Mouse (Mus musculus): ENCODE measurements at regions not wholly inside any gene's neighbourhood (a gene's known extent, or its start where the extent isn't known, plus 50 kb on each side); places are given as distances from the start of the nearest gene placed in this dataset.

DNA sequence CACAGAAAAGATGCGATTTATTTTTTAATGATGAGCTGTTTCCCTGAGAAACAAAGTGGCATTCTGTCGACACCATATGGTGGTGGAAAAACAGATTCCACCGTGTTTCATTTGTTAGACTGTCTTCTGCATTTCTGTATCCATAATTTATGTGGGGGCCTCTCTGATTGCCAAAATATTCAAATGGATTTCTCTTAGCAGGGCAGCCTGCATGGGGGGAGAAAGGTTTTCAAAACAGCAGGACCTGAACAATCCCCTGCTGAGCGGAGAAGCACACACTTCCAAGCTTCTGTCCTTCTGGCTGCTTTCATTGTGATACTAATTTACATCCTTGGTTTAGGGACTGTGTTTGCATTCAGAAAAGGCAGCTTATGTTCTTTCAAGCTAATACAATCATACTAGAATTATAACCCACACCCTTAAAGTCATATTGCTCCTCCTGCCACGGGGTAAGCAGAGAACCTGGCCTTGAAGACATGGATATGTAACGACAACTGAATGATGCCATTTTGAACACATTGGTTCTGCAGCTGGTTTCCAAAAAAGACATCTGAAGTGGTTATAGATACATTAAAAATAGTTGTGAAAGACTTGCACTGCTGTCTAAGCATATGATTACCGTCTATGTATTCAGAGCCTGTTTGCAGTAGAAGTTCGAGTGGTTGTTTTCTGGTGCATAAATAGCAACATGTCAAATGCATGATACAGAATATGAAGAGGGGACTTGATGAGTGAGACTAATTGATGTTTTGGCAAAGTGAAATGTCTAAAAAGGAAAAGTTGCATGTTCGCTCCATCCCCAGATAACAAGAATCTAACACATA is 671.6 kb upstream of the Klhl29 start:
- Histone ChIP-seq H3K36me3 (no peaks in the 10 kb centered on the region), H3K9me3 (replicated peaks) (no peaks in the 10 kb centered on the region), H3K27me3 (no peaks in the 10 kb centered on the region), H3K4me1 (no peaks in the 10 kb centered on the region), H3K4me2 (replicated peaks) (no peak overlapping the region), H3K4me3 (replicated peaks) (no peak overlapping the region), H3K27ac (replicated peaks) (no peak overlapping the region), H3K9ac (no peak overlapping the region)
- ATAC-seq (ENCODE audit: insufficient number of reproducible peaks, low FRiP score, low TSS enrichment, low read depth) = no peak
- 56% methylated on average over 9 of the region's 9 CpGs for WGBS

DNA sequence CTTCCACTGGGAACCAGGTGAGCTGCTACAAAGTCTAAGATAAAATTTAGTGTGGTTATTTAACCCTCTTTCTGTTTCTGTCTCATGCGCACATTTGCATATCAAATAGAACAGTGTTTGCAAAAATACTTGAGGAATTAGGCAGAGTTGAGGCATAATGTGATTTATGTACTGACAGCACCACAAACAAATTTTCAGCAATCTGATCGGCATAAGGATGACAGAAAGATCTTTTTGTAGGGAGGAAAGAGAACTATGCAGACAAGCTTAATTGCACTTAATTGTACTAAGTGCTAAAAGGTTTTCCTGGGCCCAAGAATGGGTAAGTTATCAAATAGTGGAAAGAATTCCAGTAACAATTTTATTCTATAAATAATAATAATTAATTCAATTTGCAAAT is 670.6 kb upstream of the Klhl29 start:
- ATAC-seq (ENCODE audit: insufficient number of reproducible peaks, low FRiP score, low TSS enrichment, low read depth) = no peak

DNA sequence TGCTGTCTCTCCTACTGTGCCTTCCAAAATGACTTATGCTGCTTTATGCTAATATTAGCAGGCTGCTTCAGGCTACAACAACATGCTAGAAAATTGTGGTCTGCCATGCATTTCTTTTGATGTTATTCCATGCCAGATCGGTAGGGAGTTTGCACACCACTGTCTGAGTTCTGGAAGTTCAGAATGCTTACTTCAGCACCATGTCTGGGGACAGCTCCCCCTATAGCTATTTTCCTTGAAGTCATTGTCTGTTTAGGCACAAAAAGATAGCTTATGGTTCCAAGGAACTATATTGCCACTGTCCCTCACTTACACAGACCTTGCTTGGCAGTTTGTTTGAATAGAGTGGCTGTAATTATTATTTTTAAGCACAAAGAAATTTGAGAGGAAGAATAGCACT is 666.8 kb upstream of the Klhl29 start:
- no peak for ATAC-seq (ENCODE audit: insufficient number of reproducible peaks, low FRiP score, low TSS enrichment, low read depth)
- Histone ChIP-seq H3K4me2 (replicated peaks) (no peak overlapping the region), H3K27ac (replicated peaks) (no peak overlapping the region), H3K4me1 (no peaks in the 10 kb centered on the region), H3K4me3 (replicated peaks) (no peak overlapping the region), H3K9me3 (replicated peaks) (no peaks in the 10 kb centered on the region), H3K36me3 (no peaks in the 10 kb centered on the region), H3K27me3 (no peaks in the 10 kb centered on the region), H3K9ac (no peak overlapping the region)
- WGBS = 16% methylated on average over 1 of the region's 1 CpGs

More for the DNA sequence above, 670.6 kb upstream of the Klhl29 start:
- Histone ChIP-seq H3K4me2 (replicated peaks) (no peak overlapping the region), H3K4me3 (replicated peaks) (no peak overlapping the region), H3K9me3 (replicated peaks) (no peaks in the 10 kb centered on the region), H3K36me3 (no peaks in the 10 kb centered on the region), H3K27me3 (no peaks in the 10 kb centered on the region), H3K4me1 (no peaks in the 10 kb centered on the region), H3K9ac (no peak overlapping the region), H3K27ac (replicated peaks) (no peak overlapping the region)
- 79% methylated on average over 2 of the region's 2 CpGs for WGBS

DNA sequence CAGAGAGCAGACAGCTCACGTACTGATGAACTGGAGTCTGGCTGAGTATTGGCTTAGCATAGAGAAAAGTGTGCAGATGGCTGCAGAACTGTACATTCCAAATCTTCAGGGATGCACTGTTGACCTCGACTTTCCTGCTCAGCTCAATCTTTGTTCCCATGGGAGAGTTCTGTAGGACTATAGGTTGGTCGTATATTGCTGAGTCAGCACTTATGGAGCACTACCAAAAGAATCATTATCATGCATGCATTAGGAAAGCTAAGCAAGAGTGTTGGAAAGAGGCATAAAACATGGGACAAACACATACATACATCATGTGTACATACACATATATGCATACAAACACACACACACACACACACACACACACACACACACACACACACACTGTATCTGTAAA is 648.6 kb upstream of the Klhl29 start:
- no peaks in the 10 kb centered on the region for H3K9me3 ChIP-seq (replicated peaks)
- no peaks in the 10 kb centered on the region for H3K4me1 ChIP-seq
- no peak overlapping the region for H3K9ac ChIP-seq
- H3K4me3 ChIP-seq (replicated peaks) = no peak overlapping the region
- WGBS = 72% methylated on average over 3 of the region's 3 CpGs
- H3K4me2 ChIP-seq (replicated peaks) = no peak overlapping the region
- ATAC-seq (ENCODE audit: insufficient number of reproducible peaks, low FRiP score, low TSS enrichment, low read depth) = no peak
- H3K27ac ChIP-seq (replicated peaks) = no peak overlapping the region
- no peaks in the 10 kb centered on the region for H3K36me3 ChIP-seq
- no peaks in the 10 kb centered on the region for H3K27me3 ChIP-seq

DNA sequence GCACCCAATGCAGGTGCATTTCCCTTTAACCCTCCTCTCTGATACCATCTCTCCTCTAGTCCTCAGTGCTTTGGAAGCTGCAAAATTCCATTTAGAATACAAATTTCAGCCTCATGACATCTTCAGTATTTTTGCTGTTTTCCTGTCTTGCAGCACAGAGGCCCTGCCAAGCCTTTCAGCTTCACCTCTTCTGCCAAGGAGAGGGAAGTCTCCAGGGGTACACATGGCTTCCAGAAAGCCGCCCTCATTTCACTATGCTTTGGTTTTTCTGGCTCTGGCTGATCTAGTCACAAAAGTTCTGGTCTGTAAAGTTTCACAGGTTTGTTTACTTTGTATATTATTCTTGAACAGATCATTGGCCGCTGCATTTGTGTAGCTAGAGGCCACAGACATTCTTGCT is 647.0 kb upstream of the Klhl29 start:
- Histone ChIP-seq H3K9ac (no peak overlapping the region), H3K4me2 (replicated peaks) (no peak overlapping the region), H3K4me1 (no peaks in the 10 kb centered on the region), H3K27me3 (no peaks in the 10 kb centered on the region), H3K9me3 (replicated peaks) (no peaks in the 10 kb centered on the region), H3K4me3 (replicated peaks) (no peak overlapping the region), H3K36me3 (no peaks in the 10 kb centered on the region), H3K27ac (replicated peaks) (no peak overlapping the region)
- ATAC-seq (ENCODE audit: insufficient number of reproducible peaks, low FRiP score, low TSS enrichment, low read depth) = no peak
- 58% methylated on average over 2 of the region's 2 CpGs for WGBS

DNA sequence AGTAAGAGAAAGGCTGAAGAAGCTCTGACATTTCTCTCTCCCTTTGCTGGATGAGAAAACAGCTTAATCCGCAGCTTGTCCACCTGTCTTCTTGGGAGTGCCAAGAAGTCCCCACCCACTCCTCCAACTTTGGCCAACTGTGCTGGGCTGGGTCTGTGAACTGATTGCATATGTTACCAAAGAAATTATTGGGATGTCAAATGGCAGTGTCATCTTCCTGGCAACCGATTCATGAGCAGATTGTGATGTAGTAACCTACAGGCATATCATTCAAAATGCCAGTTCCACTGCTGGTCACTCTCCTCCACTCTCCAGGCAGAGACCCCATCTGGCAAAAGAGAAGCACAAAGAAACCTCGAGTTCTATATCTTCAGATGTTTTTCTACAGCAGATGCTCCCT is 625.5 kb upstream of the Klhl29 start:
- H3K27ac ChIP-seq (replicated peaks) = no peak overlapping the region
- no peak overlapping the region for H3K9ac ChIP-seq
- H3K27me3 ChIP-seq = no peaks in the 10 kb centered on the region
- H3K4me3 ChIP-seq (replicated peaks) = no peak overlapping the region
- no peaks in the 10 kb centered on the region for H3K4me1 ChIP-seq
- no peak overlapping the region for H3K4me2 ChIP-seq (replicated peaks)
- ATAC-seq (ENCODE audit: insufficient number of reproducible peaks, low FRiP score, low TSS enrichment, low read depth) = no peak
- no peaks in the 10 kb centered on the region for H3K9me3 ChIP-seq (replicated peaks)
- 65% methylated on average over 3 of the region's 3 CpGs for WGBS
- H3K36me3 ChIP-seq = no peaks in the 10 kb centered on the region

DNA sequence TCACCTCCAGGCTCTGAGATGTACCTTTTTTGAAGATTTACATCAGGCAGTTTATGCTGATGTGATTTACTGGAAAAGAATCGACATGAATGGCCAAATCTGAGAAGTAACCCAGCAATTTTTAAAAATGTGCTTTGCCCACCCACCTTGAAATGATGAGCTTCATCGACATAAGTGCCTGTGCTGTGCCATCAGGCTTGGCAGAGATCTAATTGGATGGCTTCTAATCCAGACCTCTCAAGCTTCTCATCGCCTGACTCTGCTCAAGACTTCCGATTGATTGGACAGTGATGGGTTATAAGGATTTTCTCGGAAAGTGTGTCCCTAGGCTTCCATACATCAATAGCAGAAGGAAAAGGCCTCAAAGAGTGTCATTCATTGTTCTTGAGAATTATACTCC is 621.9 kb upstream of the Klhl29 start:
- no peaks in the 10 kb centered on the region for H3K36me3 ChIP-seq
- WGBS = 81% methylated on average over 5 of the region's 5 CpGs
- H3K4me2 ChIP-seq (replicated peaks) = no peak overlapping the region
- ATAC-seq (ENCODE audit: insufficient number of reproducible peaks, low FRiP score, low TSS enrichment, low read depth) = no peak
- H3K9ac ChIP-seq = no peak overlapping the region
- no peak overlapping the region for H3K4me3 ChIP-seq (replicated peaks)
- H3K9me3 ChIP-seq (replicated peaks) = no peaks in the 10 kb centered on the region
- H3K4me1 ChIP-seq = no peaks in the 10 kb centered on the region
- H3K27me3 ChIP-seq = no peaks in the 10 kb centered on the region
- no peak overlapping the region for H3K27ac ChIP-seq (replicated peaks)

DNA sequence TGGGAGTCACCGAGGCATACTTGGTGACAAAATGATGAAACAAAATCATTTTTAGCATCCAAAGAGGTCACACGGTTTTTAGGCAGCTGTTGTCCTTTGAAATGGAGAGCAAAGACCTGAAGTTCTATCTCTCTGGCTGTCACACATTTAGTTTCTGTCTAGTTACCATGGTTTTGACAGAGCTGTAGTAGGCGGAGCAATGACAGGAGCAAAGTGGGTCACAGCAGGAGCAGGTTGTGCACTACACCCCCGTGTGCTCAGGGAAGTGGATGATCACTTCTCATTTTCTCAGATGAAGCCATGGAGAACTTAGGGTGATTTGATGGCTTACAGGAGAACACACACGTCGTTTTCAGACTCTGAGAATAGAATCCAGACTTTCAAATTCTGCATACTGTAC is 621.2 kb upstream of the Klhl29 start:
- H3K36me3 ChIP-seq = no peaks in the 10 kb centered on the region
- H3K9ac ChIP-seq = no peak overlapping the region
- H3K4me1 ChIP-seq = no peaks in the 10 kb centered on the region
- 61% methylated on average over 6 of the region's 6 CpGs for WGBS
- H3K27ac ChIP-seq (replicated peaks) = no peak overlapping the region
- H3K4me2 ChIP-seq (replicated peaks) = no peak overlapping the region
- no peaks in the 10 kb centered on the region for H3K27me3 ChIP-seq
- ATAC-seq (ENCODE audit: insufficient number of reproducible peaks, low FRiP score, low TSS enrichment, low read depth) = no peak
- no peak overlapping the region for H3K4me3 ChIP-seq (replicated peaks)
- H3K9me3 ChIP-seq (replicated peaks) = no peaks in the 10 kb centered on the region

DNA sequence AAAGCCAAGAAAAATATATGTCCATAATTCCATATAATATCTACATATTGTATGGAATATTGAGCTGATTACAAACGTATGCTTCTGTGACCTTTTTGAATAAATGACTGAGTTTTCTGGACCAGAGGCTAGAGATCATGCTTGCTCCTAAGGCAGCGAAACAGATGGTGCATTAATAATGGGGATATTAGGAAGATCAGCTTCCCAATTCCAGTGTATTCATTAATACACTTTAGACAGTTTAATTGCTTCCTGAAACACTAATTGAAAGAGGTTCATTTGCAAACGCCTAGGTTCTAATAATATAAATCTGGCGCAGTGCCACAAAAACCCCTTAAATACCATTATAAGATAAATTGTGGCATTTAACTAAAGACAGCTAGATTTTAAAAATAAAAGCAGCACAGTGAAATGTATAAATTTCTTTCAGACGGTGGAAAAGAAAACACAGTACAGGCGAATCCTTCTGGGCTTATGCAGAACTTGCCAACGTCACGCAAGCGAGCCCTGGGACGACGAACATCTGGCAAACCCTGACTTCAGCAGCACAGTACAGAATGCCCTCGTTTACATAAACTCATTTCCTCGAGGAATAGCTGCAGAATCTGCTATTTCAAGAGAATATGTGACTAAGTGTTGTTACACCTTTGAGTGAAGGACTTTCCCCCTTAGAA is 608.6 kb upstream of the Klhl29 start:
- Histone ChIP-seq H3K9ac (no peak overlapping the region), H3K9me3 (replicated peaks) (no peaks in the 10 kb centered on the region), H3K4me3 (replicated peaks) (no peak overlapping the region), H3K27ac (replicated peaks) (no peak overlapping the region), H3K27me3 (no peaks in the 10 kb centered on the region), H3K4me2 (replicated peaks) (no peak overlapping the region), H3K36me3 (no peaks in the 10 kb centered on the region), H3K4me1 (0 out of 2 replicates have a peak, but pooled peaks cover 7% of the 10 kb centered on the region)
- no peak for ATAC-seq (ENCODE audit: insufficient number of reproducible peaks, low FRiP score, low TSS enrichment, low read depth)
- WGBS = 38% methylated on average over 13 of the region's 13 CpGs

DNA sequence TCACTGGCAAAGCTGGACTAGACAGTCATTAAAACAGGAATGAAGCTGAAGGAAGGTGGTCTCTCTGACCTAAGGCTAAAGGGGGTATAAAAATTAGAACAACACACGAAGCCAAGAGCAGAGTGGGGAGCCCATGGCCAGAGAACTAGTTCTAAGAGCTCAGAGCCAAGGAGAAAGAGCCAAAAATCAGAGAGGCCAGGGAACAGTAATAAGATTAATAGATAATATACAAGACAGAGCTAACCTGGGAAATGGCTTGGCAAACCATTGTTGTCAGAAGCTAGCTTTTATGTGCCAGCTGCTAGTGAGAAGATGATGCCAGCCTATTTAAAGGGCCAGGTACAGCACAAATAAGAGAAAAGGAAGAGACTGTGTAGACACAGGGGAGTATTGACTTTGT is 606.6 kb upstream of the Klhl29 start:
- 0 out of 2 replicates have a peak, but pooled peaks cover 7% of the 10 kb centered on the region for H3K4me1 ChIP-seq
- ATAC-seq (ENCODE audit: insufficient number of reproducible peaks, low FRiP score, low TSS enrichment, low read depth) = no peak
- no peak overlapping the region for H3K9ac ChIP-seq
- no peaks in the 10 kb centered on the region for H3K27me3 ChIP-seq
- no peak overlapping the region for H3K4me2 ChIP-seq (replicated peaks)
- no peaks in the 10 kb centered on the region for H3K36me3 ChIP-seq
- H3K27ac ChIP-seq (replicated peaks) = no peak overlapping the region
- no peaks in the 10 kb centered on the region for H3K9me3 ChIP-seq (replicated peaks)
- 42% methylated on average over 1 of the region's 1 CpGs for WGBS
- H3K4me3 ChIP-seq (replicated peaks) = no peak overlapping the region

DNA sequence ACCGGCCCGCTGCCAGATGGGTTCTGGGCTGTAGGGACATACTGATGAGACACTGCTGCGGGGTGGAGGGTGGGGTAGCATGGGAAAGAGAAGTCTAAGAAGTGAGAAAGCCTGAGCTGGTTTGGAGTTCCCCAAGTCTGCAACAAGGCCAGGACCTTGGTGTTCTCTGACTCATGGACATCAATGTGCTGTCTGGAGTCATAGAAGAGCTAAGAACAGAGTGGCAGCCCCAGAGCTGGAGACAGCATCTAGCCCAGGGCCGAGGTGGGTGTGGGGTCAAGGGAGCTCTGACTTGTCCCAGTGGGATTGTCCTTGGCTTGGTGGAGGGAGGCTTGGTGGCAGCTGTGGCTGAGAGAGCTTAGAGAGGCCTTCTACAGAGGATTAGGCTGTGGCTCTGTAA is 600.4 kb upstream of the Klhl29 start:
- Histone ChIP-seq H3K27me3 (no peaks in the 10 kb centered on the region), H3K4me3 (replicated peaks) (no peak overlapping the region), H3K27ac (replicated peaks) (no peak overlapping the region), H3K4me2 (replicated peaks) (no peak overlapping the region), H3K9ac (no peak overlapping the region), H3K36me3 (no peaks in the 10 kb centered on the region), H3K9me3 (replicated peaks) (no peaks in the 10 kb centered on the region), H3K4me1 (no peaks in the 10 kb centered on the region)
- ATAC-seq (ENCODE audit: insufficient number of reproducible peaks, low FRiP score, low TSS enrichment, low read depth) = no peak
- 89% methylated on average over 4 of the region's 4 CpGs for WGBS

DNA sequence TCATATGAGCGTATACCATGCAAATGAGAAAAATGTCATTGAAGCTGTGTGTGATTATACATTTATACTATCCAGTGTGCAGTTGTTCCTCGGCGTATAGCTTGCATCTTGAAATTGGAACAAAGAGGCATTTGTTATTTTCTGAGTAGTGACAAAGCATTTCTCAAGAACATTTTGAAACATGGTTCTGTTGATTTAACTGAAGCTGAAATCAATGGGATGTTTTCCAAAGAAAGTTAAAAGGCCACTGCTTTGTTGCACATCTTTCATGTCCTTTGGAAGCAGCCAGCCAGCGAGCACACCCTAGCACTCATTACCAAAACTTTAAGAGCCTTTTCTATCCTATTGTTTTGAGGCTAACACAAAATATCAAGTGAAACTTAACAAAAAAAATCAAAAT is 594.1 kb upstream of the Klhl29 start:
- no peaks in the 10 kb centered on the region for H3K9me3 ChIP-seq (replicated peaks)
- H3K4me1 ChIP-seq = no peaks in the 10 kb centered on the region
- H3K27me3 ChIP-seq = no peaks in the 10 kb centered on the region
- no peak overlapping the region for H3K27ac ChIP-seq (replicated peaks)
- ATAC-seq (ENCODE audit: insufficient number of reproducible peaks, low FRiP score, low TSS enrichment, low read depth) = no peak
- WGBS = 78% methylated on average over 4 of the region's 4 CpGs
- H3K9ac ChIP-seq = no peak overlapping the region
- no peak overlapping the region for H3K4me2 ChIP-seq (replicated peaks)
- H3K36me3 ChIP-seq = no peaks in the 10 kb centered on the region
- H3K4me3 ChIP-seq (replicated peaks) = no peak overlapping the region

Measured in embryonic facial prominence, embryonic 15.5 days (tissue).